Mouse (Mus musculus) liver, adult 2 months (tissue): ENCODE results near the gene Faap20. TPM values are rescaled to one million over a fixed set of nuclear protein-coding genes. Genes with fewer than 3 reads are reported as not detected.
A peak's percentile ranks its signal among the peaks of the same experiment; 100 is the strongest.

ENCODE experiments used
- DNase-seq: peaks from one replicate; pipeline ENCODE4 v3.0.0-alpha.2; 2011; ENCODE audit warnings: low read depth, low spot score; ENCODE audit errors: extremely low read depth
- H3K27ac ChIP-seq: fragments of 200-500 bp; replicated peaks from 2 replicates; pipeline ENCODE4 v1.5.1; 2012; ENCODE audit warnings: low read depth, mild to moderate bottlenecking, control low read depth, inconsistent platforms, low read length; ENCODE audit not compliant: insufficient read depth
- H3K27me3 ChIP-seq: fragments of 200-500 bp; 2 replicates; pipeline ENCODE4 v1.6.1; 2012; ENCODE audit warnings: mild to moderate bottlenecking, moderate library complexity, low read length, inconsistent platforms; ENCODE audit not compliant: control insufficient read depth, insufficient read depth
- H3K36me3 ChIP-seq: fragments of 200-500 bp; 2 replicates; pipeline ENCODE4 v1.6.1; 2012; ENCODE audit warnings: low read length, inconsistent platforms; ENCODE audit not compliant: control insufficient read depth, insufficient read depth
- H3K4me1 ChIP-seq: fragments of 200-500 bp; 2 replicates; pipeline ENCODE4 v1.6.1; 2011; ENCODE audit warnings: low read length; ENCODE audit not compliant: control insufficient read depth, insufficient read depth
- H3K4me3 ChIP-seq: fragments of 200-500 bp; 2 replicates; pipeline ENCODE4 v1.5.1; 2011; ENCODE audit warnings: low read depth, mild to moderate bottlenecking, control low read depth, low read length, moderate library complexity; ENCODE audit not compliant: insufficient read depth
- H3K79me2 ChIP-seq: fragments of 200-500 bp; 2 replicates; pipeline ENCODE4 v1.6.1; 2012; ENCODE audit warnings: inconsistent platforms, mild to moderate bottlenecking, low read length, moderate library complexity; ENCODE audit not compliant: control insufficient read depth, insufficient read depth
- H3K9ac ChIP-seq: fragments of 200-500 bp; 2 replicates; pipeline ENCODE4 v1.6.1; 2012; ENCODE audit warnings: low read depth, mild to moderate bottlenecking, control low read depth, inconsistent platforms, low read length
- CTCF ChIP-seq: fragments of 200-500 bp; IDR thresholded peaks from 2 replicates; pipeline ENCODE4 v1.5.1; 2011; ENCODE audit warnings: low read depth, low read length, control low read depth
- POLR2A ChIP-seq: fragments of 200-500 bp; IDR thresholded peaks from 2 replicates; pipeline ENCODE4 v1.6.1; 2011; ENCODE audit warnings: low read length, control low read depth; ENCODE audit not compliant: insufficient read depth; ENCODE audit errors: extremely low read depth
- WGBS: fragments of 180-500 bp; shearing (Covaris S2); methylation state at CpG from one replicate; pipeline ENCODE4 v1.1.7; 2018; 5-methylcytosine and 5-hydroxymethylcytosine counted together
- polyA plus RNA-seq: library from polyadenylated mRNA; depleted of rRNA; stranded (reverse); fragments of >200 nt; gene quantifications from 2 replicates; pipeline ENCODE4 v1.2.3, GENCODE M21; 2012
- total RNA-seq: library from RNA; depleted of rRNA; stranded (reverse); fragments of >200 nt; gene quantifications from 2 replicates; pipeline ENCODE4 v1.2.3, GENCODE M21; 2014

Faap20 gene
- total and polyA plus RNA-seq, 2 experiments = 5.4 to 28.6 TPM

DNA sequence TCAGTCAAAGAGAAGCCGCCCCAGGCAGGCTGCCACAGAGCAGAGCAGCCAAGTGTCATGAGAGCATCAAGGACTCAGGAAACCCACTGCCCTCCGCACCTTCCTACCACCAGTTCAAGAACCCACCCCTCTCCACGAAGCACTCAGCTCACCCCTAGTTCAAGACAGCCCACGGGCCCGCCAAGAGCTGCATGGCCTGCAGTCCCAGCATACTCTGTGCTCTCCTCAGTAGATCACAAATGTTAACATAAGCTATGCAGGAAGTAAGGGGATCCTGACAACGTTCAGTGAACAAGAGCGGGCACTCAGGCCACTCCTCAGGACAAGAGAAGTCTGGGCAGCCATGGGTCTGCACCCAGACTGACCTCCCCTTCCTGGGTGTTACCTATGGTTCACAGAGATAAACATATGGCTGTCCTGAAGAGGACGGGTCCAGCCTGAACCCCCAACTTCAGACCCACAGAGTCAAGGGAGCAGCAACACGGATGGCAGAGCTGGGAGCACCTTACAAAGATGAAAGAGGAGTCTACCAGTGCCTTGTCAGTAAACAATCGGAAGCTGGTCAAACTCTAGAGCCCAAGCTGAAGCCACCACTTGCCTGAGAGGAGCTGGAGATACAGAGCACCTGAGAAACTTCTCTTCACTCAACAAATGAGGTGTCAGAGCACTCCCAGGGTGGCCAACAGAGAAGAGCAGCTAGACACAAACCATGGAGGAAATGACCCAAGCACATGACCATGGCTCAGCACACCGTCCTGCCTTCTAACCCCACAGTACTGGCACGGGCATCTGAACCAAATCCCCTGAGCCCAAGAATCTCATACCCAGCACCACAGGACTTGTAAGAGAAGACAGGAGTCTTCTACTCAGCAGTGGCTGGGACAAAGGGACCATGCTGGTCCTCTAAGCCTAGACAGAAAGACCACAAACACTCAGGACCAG lies 30.1 kb upstream of the Faap20 start:
- peaks cover 48% of the 10 kb centered on the region for H3K79me2 ChIP-seq
- H3K4me3 ChIP-seq = no peak overlapping the region
- 37% methylated on average over 12 of the region's 12 CpGs for WGBS
- H3K36me3 ChIP-seq = no peaks in the 10 kb centered on the region
- no peak for TF ChIP-seq POLR2A
- H3K27ac ChIP-seq = no peak overlapping the region
- peaks cover 63% of the 10 kb centered on the region for H3K4me1 ChIP-seq
- H3K27me3 ChIP-seq = no peaks in the 10 kb centered on the region
- peak overlapping the region; percentile 46 for H3K9ac ChIP-seq
- no peak for DNase-seq

DNA sequence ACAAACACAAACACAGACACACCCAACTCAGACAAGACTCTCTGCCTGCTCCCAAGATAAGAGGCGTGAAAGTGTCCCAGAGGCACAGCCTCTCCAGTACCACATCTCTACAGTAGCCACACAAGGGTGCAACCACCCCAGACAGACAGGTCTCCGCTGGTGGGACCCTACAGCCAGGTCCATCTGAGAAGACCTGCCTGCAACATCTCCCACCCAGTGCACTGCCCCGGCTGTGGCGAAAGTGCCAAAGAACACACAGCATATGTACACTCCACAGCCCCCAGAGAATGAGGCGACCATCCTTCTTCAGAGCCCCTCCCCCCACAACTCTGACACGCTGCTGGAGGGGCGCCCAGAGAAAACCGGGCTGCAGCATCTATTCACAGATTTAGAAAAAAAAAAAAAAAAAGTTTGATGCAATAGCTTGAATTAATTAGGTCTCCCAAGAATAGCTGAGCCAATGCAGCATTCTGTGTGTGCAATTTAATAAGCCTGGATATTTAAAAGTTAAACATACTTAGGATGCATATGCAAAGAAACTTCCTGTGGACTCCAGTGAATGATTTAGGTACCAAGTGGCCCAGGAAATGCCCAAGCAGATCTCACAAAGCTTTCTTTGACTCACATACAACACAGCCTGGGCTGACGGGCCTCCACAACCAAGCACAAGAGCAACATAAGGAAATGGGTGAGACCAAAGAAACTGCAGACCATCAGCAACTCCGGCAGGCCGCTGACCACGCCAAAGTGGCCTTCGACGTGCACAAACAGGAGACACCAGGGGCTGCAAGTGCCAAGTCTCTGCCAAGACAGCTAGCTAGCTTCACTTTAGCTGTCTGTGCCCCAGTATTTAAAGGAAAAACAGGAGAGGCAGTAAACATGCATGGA lies 29.1 kb upstream of the Faap20 start:
- Histone ChIP-seq H3K9ac (peak overlapping the region; percentile 75), H3K27me3 (no peaks in the 10 kb centered on the region), H3K36me3 (no peaks in the 10 kb centered on the region), H3K4me3 (peak overlapping the region; percentile 75), H3K4me1 (peaks cover 54% of the 10 kb centered on the region), H3K27ac (peak overlapping the region; percentile 2), H3K79me2 (peaks cover 39% of the 10 kb centered on the region)
- no peak for TF ChIP-seq CTCF
- no peak for TF ChIP-seq POLR2A
- 10% methylated on average over 14 of the region's 14 CpGs for WGBS
- no peak for DNase-seq

DNA sequence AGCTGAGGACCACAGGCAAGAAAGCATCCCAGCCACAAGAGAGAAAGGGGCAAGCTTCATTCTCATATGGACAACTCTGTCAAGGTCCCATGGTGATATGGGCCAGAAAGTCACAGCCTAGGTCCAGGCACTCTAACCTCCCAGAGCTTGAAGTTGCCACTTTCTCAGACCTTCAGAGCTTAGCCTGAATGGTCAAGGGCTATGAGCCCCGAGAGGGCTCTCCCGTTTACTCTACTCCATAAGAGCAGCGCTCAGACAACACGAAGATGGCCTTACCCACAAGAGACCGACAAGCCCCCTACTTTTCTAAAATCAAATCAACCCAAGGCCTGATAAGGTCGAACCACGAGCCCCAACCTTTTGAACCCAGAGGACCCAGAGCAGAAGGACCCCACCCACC lies 28.5 kb upstream of the Faap20 start:
- peak overlapping the region; percentile 2 for H3K27ac ChIP-seq
- peaks cover 48% of the 10 kb centered on the region for H3K4me1 ChIP-seq
- H3K4me3 ChIP-seq = peak overlapping the region; percentile 75
- H3K27me3 ChIP-seq = no peaks in the 10 kb centered on the region
- H3K36me3 ChIP-seq = no peaks in the 10 kb centered on the region
- TF ChIP-seq POLR2A (no peak), CTCF (no peak)
- 2% methylated on average over 7 of the region's 7 CpGs for WGBS
- DNase-seq = no peak
- H3K9ac ChIP-seq = peak overlapping the region; percentile 75
- peaks cover 33% of the 10 kb centered on the region; the same call in 1 of the 2 replicates for H3K79me2 ChIP-seq

GRCm38 (mm10) chr4:155221599-155222551 lies 27.7 kb upstream of the Faap20 start:
- DNase-seq = peak; percentile 81

GRCm38 (mm10) chr4:155222552-155222840 lies 27.1 kb upstream of the Faap20 start, which contains the start of gene Ski:
TSS of gene Ski (minus strand) at chr4:155222592.
- peak within 1 kb of the TSS; percentile 92 for H3K27ac ChIP-seq
- 28% methylated on average over 62 of the region's 63 CpGs for WGBS
- H3K27me3 ChIP-seq = no peaks in the 10 kb centered on the region
- no peaks in the 10 kb centered on the region for H3K36me3 ChIP-seq
- peaks cover 32% of the 10 kb centered on the region; the same call in 1 of the 2 replicates for H3K79me2 ChIP-seq
- H3K9ac ChIP-seq = peak within 1 kb of the TSS; percentile 97
- H3K4me1 ChIP-seq = peaks cover 39% of the 10 kb centered on the region
- DNase-seq = no peak
- peak within 1 kb of the TSS; percentile 75 for H3K4me3 ChIP-seq
- TF ChIP-seq CTCF = no peak
- no peak for TF ChIP-seq POLR2A

More at GRCm38 (mm10) chr4:155221599-155222551, 27.7 kb upstream of the Faap20 start:
- no peaks in the 10 kb centered on the region for H3K27me3 ChIP-seq
- H3K79me2 ChIP-seq = peaks cover 32% of the 10 kb centered on the region; the same call in 1 of the 2 replicates
- H3K9ac ChIP-seq = peak overlapping the region; percentile 75
- TF ChIP-seq POLR2A (no peak), CTCF (no peak)
- H3K4me1 ChIP-seq = peaks cover 41% of the 10 kb centered on the region
- WGBS = under 1% methylated on average over 92 of the region's 93 CpGs
- H3K4me3 ChIP-seq = peak overlapping the region; percentile 75
- H3K27ac ChIP-seq = peak overlapping the region; percentile 2
- H3K36me3 ChIP-seq = no peaks in the 10 kb centered on the region
